Mouse (Mus musculus) activated CD4-positive, CD25-positive, alpha-beta regulatory T cell (primary cell): ENCODE data around the gene Krt81. TPM values are rescaled to one million over a fixed set of nuclear protein-coding genes. Genes with fewer than 3 reads are reported as not detected.

ENCODE experiments used
- polyA plus RNA-seq, 2 experiments: library from polyadenylated mRNA; unstranded; fragments of 100-300 nt; shearing (Covaris generic); gene quantifications; one replicate each; pipeline ENCODE4 v1.2.1; 2017

The Krt81 gene
- polyA plus RNA-seq, result under 1 TPM in 1 of 2 experiments, not detected in 1; 0.10 TPM

GRCm38 (mm10) chr15:101463651-101464050 lies at the start of gene Krt81:
Krt81 (minus strand) TSS chr15:101463751.

DNA sequence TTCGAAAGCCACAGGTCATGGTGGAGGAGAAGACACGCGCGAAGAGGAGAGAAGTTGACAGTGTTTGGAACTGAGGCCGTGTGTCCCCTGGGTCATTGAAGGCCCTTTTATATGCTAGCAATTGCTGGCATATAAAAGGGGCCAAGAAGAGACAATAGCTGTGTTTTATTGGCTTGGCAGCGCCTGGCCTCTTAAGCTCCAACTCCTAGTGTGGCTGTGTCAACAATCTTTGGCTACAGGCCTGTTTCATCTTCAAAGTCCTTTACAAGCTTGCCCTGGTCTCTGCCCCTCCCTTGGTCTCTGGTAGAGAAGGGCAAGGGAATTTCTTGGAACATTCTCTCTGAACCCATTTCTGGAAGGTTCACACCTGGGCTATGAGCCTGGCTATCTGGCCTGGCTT lies 27.9 kb upstream of the Krt81 start, which contains the start of gene Krt83:
Gene Krt83 (minus strand): TSS at position 82 of the 400 bp plus-strand sequence.

GRCm38 (mm10) chr15:101472952-101473528 lies 9.5 kb upstream of the Krt81 start, which contains the start of gene Krt86:
Krt86 (plus strand) TSS chr15:101473478.

GRCm38 (mm10) chr15:101447444-101447843 lies 16.1 kb downstream of the Krt81 start, which contains the start of gene Krt88:
Krt88 (plus strand) TSS chr15:101447744.

DNA sequence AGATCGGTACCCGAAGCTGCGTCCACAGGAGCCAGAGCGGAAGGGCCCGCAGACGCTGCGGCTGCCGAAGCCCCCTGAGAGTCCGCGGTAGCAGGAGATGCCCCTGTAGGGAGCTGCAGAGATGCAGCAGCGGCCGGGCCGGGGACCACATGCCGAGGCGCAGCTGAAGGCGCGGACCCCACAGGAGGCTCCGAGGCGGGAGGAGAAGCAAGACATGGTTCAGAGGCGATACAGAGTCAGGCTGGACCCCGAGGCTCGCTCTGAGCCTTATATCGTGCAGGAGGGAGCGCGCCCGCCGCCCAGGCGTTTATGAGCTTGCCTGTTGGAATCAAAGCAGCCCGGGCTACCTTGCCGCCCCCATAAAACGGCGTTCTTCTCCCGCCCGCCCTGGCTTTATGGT lies 25.0 kb downstream of the Krt81 start, which contains the start of gene Krt87:
Gene Krt87 (minus strand): TSS at position 250 of the 400 bp plus-strand sequence.

DNA sequence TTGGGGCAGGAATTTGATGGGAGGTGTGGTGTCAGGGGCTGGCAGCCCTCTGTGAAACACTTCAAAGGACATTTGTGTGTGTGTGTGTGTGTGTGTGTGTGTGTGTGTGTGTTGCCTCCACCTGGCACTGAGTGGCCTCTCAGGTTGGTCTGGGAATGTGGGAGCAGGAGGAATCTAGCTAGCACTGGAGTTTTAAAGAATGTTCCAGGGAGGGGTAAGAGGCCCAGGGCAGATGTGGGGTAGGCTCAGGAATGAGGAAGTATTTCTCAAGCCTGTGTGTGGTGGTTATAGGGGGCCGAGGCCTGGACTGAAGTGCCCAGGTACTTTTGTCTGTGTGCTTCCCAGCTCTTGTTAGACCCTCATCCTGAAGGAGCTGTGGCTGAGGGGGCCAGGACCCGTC lies 52.8 kb downstream of the Krt81 start, which contains the start of gene Krt7:
Gene Krt7 (plus strand): TSS at position 269 of the 400 bp plus-strand sequence.

Other genes starting within 250 kb of the Krt81 start
- gene Grasp, start 239.6 kb downstream of the Krt81 start, polyA plus RNA-seq, result 1 to 10 TPM; 5.9 to 9.2 TPM
- 100 to 1,000 TPM in 1 of 2 experiments, 10 to 100 TPM in 1; 49.0 to 128 TPM for gene Nr4a1, start 209.5 kb downstream of the Krt81 start, polyA plus RNA-seq
- 10 to 100 TPM; 58.6 to 65.0 TPM for gene Atg101, start 179.5 kb downstream of the Krt81 start, polyA plus RNA-seq
- gene 6030408B16Rik, start 170.5 kb downstream of the Krt81 start, polyA plus RNA-seq, result under 1 TPM in 1 of 2 experiments, not detected in 1; 0.50 TPM
- 1 to 10 TPM in 1 of 2 experiments, under 1 TPM in 1; 0.66 to 1.2 TPM for gene Krt80, start 93.6 kb downstream of the Krt81 start, polyA plus RNA-seq
- under 1 TPM in 1 of 2 experiments, not detected in 1; 0.29 TPM for gene Krt7, start 52.7 kb downstream of the Krt81 start, polyA plus RNA-seq
- gene Krt87, start 24.9 kb downstream of the Krt81 start, polyA plus RNA-seq, result under 1 TPM in 1 of 2 experiments, not detected in 1; 0.38 TPM
- gene Krt88, start 16.0 kb downstream of the Krt81 start, polyA plus RNA-seq, result not detected
- not detected for gene Krt86, start 9.7 kb upstream of the Krt81 start, polyA plus RNA-seq
- gene Krt83, start 27.8 kb upstream of the Krt81 start, polyA plus RNA-seq, result 1 to 10 TPM in 1 of 2 experiments, under 1 TPM in 1; 0.32 to 2.3 TPM
- gene Gm49425, start 53.5 kb upstream of the Krt81 start, polyA plus RNA-seq, result not detected
- gene Krt84, start 69.1 kb upstream of the Krt81 start, polyA plus RNA-seq, result under 1 TPM in 1 of 2 experiments, not detected in 1; 0.15 TPM
- under 1 TPM in 1 of 2 experiments, not detected in 1; 0.09 TPM for gene Krt82, start 86.9 kb upstream of the Krt81 start, polyA plus RNA-seq
- gene Krt90, start 99.2 kb upstream of the Krt81 start, polyA plus RNA-seq, result under 1 TPM in 1 of 2 experiments, not detected in 1; 0.06 TPM
- gene Krt75, start 110.2 kb upstream of the Krt81 start, polyA plus RNA-seq, result under 1 TPM in 1 of 2 experiments, not detected in 1; 0.14 TPM
- gene Gm5414, start 164.4 kb upstream of the Krt81 start, polyA plus RNA-seq, result not detected
- gene Gm5478, start 183.6 kb upstream of the Krt81 start, polyA plus RNA-seq, result not detected
- under 1 TPM in 1 of 2 experiments, not detected in 1; 0.38 TPM for gene Krt6b, start 216.5 kb upstream of the Krt81 start, polyA plus RNA-seq
- gene Krt6a, start 230.6 kb upstream of the Krt81 start, polyA plus RNA-seq, result not detected
- gene Krt5, start 249.1 kb upstream of the Krt81 start, polyA plus RNA-seq, result not detected